Mouse (Mus musculus) stomach, embryonic 14.5 days (tissue): ENCODE results near the gene Cfi. TPM values are rescaled to one million over a fixed set of nuclear protein-coding genes. Genes with fewer than 3 reads are reported as not detected.

Experiments used
- ATAC-seq: fragments of 200-750 bp; cut with Nextera tagmentation; 2 replicates; pipeline ENCODE4 v1.8.0; 2017; ENCODE audit warnings: low read depth, moderate TSS enrichment; ENCODE audit not compliant: insufficient number of reproducible peaks, insufficient read depth, low FRiP score
- H3K27ac ChIP-seq: fragments of 300-500 bp; sonication (generic); 2 replicates; pipeline ENCODE4 v1.5.1; 2014; ENCODE audit warnings: mild to moderate bottlenecking, low read length, moderate library complexity, mixed read lengths
- H3K27me3 ChIP-seq: fragments of 300-500 bp; sonication (generic); 2 replicates; pipeline ENCODE4 v1.6.1; 2014; ENCODE audit warnings: low read length, control low read depth, mixed read lengths; ENCODE audit not compliant: control insufficient read depth, insufficient read depth
- H3K36me3 ChIP-seq: fragments of 300-500 bp; sonication (generic); 2 replicates; pipeline ENCODE4 v1.6.1; 2014; ENCODE audit warnings: mild to moderate bottlenecking, control low read depth, low read length, moderate library complexity, mixed read lengths; ENCODE audit not compliant: control insufficient read depth, insufficient read depth
- H3K4me1 ChIP-seq: fragments of 300-500 bp; sonication (generic); 2 replicates; pipeline ENCODE4 v1.6.1; 2014; ENCODE audit warnings: low read length, control low read depth, mixed read lengths; ENCODE audit not compliant: control insufficient read depth, insufficient read depth
- H3K4me2 ChIP-seq: fragments of 300-500 bp; sonication (generic); replicated peaks from 2 replicates; pipeline ENCODE4 v1.6.1; 2014; ENCODE audit warnings: low read depth, low read length, control low read depth
- H3K4me3 ChIP-seq: fragments of 300-500 bp; sonication (generic); 2 replicates; pipeline ENCODE4 v1.5.1; 2014; ENCODE audit warnings: low read depth, low read length, control low read depth
- H3K9ac ChIP-seq: fragments of 300-500 bp; sonication (generic); replicated peaks from 2 replicates; pipeline ENCODE4 v1.6.1; 2014; ENCODE audit warnings: low read depth, mild to moderate bottlenecking, control low read depth, low read length, moderate library complexity, mixed read lengths
- H3K9me3 ChIP-seq: fragments of 300-500 bp; sonication (generic); 2 replicates; pipeline ENCODE4 v1.6.1; 2016; ENCODE audit warnings: low read depth, low read length, control low read depth; ENCODE audit not compliant: control insufficient read depth
- WGBS: fragments of 180-500 bp; shearing (Covaris S2); extraction: QIAGEN DNeasy Blood & Tissue Kit; methylation state at CpG from one replicate; pipeline ENCODE4 v1.1.7; 2014; 5-methylcytosine and 5-hydroxymethylcytosine counted together
- polyA plus RNA-seq: library from polyadenylated mRNA; unstranded; fragments of >200 nt; fragmentation: Nextera tagmentation; extraction: Ambion mirVana; gene quantifications from 2 replicates; pipeline ENCODE4 v1.2.1, GENCODE M21; 2014

Cfi gene
- polyA plus RNA-seq, 1 experiment from 2014 or later, result 67.4 TPM

- H3K4me1 ChIP-seq, result no peaks in the 10 kb centered on the region
- peaks cover 22% of the 10 kb centered on the region; the same call in 1 of the 2 replicates for H3K36me3 ChIP-seq
- ATAC-seq, result no peak
- H3K9ac ChIP-seq, result no peak within 1 kb of the TSS
- H3K4me2 ChIP-seq, result no peak within 1 kb of the TSS
- WGBS, result 93% methylated on average over 11 of the region's 11 CpGs
- no peak within 1 kb of the TSS for H3K27ac ChIP-seq
- no peaks in the 10 kb centered on the region for H3K9me3 ChIP-seq
- H3K27me3 ChIP-seq, result no peaks in the 10 kb centered on the region
- H3K4me3 ChIP-seq, result no peak within 1 kb of the TSS
Measured at GRCm38 (mm10) chr3:129822206-129822775, 13.4 kb upstream of the Cfi start, which contains the start of gene Rrh. Gene Rrh (minus strand): TSS chr3:129822587.

DNA sequence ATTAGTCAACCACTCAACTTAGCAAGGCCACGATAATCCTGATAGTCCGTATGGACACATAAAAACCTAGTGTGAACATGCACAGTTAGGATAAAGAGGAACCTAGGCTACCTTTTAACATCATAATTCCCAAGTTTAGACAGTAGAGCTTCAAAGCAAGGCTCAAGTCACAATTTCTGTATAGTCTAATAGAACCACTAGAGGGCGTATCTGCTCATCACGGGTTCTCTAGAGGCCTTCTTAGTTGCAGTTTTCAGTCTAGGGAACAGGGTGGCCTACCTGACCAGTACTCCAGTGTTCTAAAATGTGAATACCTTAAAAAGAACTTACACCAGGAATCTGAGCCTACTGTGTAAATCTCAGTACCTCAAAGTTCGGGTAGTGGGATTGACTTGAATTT, 12.4 kb upstream of the Cfi start:
- no peaks in the 10 kb centered on the region for H3K27me3 ChIP-seq
- WGBS, result 58% methylated on average over 5 of the region's 5 CpGs
- H3K27ac ChIP-seq, result no peak overlapping the region
- no peak overlapping the region for H3K4me2 ChIP-seq
- no peak overlapping the region for H3K4me3 ChIP-seq
- H3K9ac ChIP-seq, result no peak overlapping the region
- H3K9me3 ChIP-seq, result no peaks in the 10 kb centered on the region
- no peaks in the 10 kb centered on the region for H3K4me1 ChIP-seq
- H3K36me3 ChIP-seq, result peaks cover 25% of the 10 kb centered on the region
- no peak for ATAC-seq

DNA sequence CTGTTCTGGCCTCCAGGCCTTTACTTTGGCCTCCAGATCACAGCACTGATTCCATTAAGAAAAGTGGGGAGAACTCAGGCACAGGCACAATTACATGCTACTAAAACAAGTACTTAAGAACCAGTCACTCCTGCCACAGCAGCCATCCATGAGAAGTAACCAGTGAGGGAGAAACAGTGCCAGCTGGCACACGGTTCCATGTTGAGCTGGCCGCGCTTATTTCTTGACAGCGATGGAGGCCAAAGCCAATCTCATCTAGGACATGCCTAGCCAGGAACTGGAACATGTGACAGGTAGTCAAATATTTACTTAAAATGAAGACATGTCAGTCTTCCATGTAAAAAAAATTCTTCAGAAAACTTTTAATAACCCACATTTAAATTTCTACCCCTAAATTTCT, 11.5 kb upstream of the Cfi start:
- Histone ChIP-seq H3K4me2 (no peak overlapping the region), H3K9ac (no peak overlapping the region), H3K27me3 (no peaks in the 10 kb centered on the region), H3K9me3 (no peaks in the 10 kb centered on the region), H3K36me3 (peaks cover 29% of the 10 kb centered on the region), H3K27ac (no peak overlapping the region), H3K4me3 (no peak overlapping the region), H3K4me1 (peaks cover under 1% of the 10 kb centered on the region; the same call in 1 of the 2 replicates)
- no peak for ATAC-seq
- 88% methylated on average over 4 of the region's 4 CpGs for WGBS

DNA sequence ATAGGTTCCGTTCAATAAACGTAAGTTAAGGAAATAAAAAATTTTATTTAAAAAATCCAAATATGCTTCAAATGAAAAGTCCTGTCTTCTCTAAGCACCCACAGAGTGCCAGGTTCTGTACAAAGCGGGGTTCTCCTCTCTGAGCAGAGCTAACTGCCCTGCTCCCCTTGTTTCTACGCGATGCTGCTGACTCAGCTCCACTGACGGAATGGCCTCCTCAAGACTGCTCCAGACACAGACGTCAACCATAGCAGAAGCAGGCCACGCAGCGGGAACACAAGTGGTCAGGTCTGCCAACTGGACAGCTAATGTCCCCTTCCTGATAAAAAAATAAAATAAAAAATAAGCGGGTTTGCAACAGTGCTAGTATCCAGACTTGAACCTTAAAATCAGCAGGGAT, 10.8 kb upstream of the Cfi start:
- Histone ChIP-seq H3K9me3 (no peaks in the 10 kb centered on the region), H3K36me3 (peaks cover 29% of the 10 kb centered on the region), H3K4me1 (peaks cover 8% of the 10 kb centered on the region), H3K4me2 (no peak overlapping the region), H3K9ac (no peak overlapping the region), H3K4me3 (no peak overlapping the region), H3K27me3 (no peaks in the 10 kb centered on the region), H3K27ac (no peak overlapping the region)
- no peak for ATAC-seq
- 91% methylated on average over 10 of the region's 10 CpGs for WGBS

- no peak overlapping the region for H3K4me3 ChIP-seq
- H3K27me3 ChIP-seq, result no peaks in the 10 kb centered on the region
- peaks cover 11% of the 10 kb centered on the region for H3K4me1 ChIP-seq
- ATAC-seq, result no peak
- 90% methylated on average over 10 of the region's 10 CpGs for WGBS
- H3K9me3 ChIP-seq, result no peaks in the 10 kb centered on the region
- H3K9ac ChIP-seq, result no peak overlapping the region
- H3K27ac ChIP-seq, result no peak overlapping the region
- peaks cover 29% of the 10 kb centered on the region for H3K36me3 ChIP-seq
- H3K4me2 ChIP-seq, result no peak overlapping the region
Measured at GRCm38 (mm10) chr3:129826691-129827090, 9.0 kb upstream of the Cfi start.

- no peak overlapping the region for H3K27ac ChIP-seq
- H3K9me3 ChIP-seq, result no peaks in the 10 kb centered on the region
- peaks cover 29% of the 10 kb centered on the region for H3K36me3 ChIP-seq
- peaks cover 11% of the 10 kb centered on the region for H3K4me1 ChIP-seq
- no peak overlapping the region for H3K4me2 ChIP-seq
- H3K27me3 ChIP-seq, result no peaks in the 10 kb centered on the region
- 93% methylated on average over 5 of the region's 5 CpGs for WGBS
- H3K9ac ChIP-seq, result no peak overlapping the region
- ATAC-seq, result no peak
- no peak overlapping the region for H3K4me3 ChIP-seq
Measured at GRCm38 (mm10) chr3:129827691-129828090, 8.0 kb upstream of the Cfi start.

- H3K4me3 ChIP-seq, result peak overlapping the region; percentile 99
- H3K27ac ChIP-seq, result peak overlapping the region; percentile 75
- H3K27me3 ChIP-seq, result no peaks in the 10 kb centered on the region
- H3K9me3 ChIP-seq, result no peaks in the 10 kb centered on the region
- peaks cover 15% of the 10 kb centered on the region for H3K36me3 ChIP-seq
- H3K9ac ChIP-seq, result peak overlapping the region; percentile 75
- no peak for ATAC-seq
- under 1% methylated on average over 45 of the region's 45 CpGs for WGBS
- peak overlapping the region; percentile 64 for H3K4me2 ChIP-seq
- peaks cover 11% of the 10 kb centered on the region for H3K4me1 ChIP-seq
Measured at GRCm38 (mm10) chr3:129830626-129831025, 5.1 kb upstream of the Cfi start.

GRCm38 (mm10) chr3:129831035-129831568, 4.6 kb upstream of the Cfi start, which contains the start of gene Gar1:
Gene Gar1 (minus strand): TSS chr3:129831396.
- Histone ChIP-seq H3K9me3 (no peaks in the 10 kb centered on the region), H3K4me1 (peaks cover 11% of the 10 kb centered on the region), H3K4me2 (peak within 1 kb of the TSS; percentile 64), H3K27me3 (no peaks in the 10 kb centered on the region), H3K9ac (peak within 1 kb of the TSS; percentile 75), H3K27ac (peak within 1 kb of the TSS; percentile 75), H3K4me3 (peak within 1 kb of the TSS; percentile 99), H3K36me3 (peaks cover 14% of the 10 kb centered on the region)
- WGBS, result under 1% methylated on average over 60 of the region's 60 CpGs
- peak; percentile 88 for ATAC-seq
